Mouse (Mus musculus): ENCODE data around the gene Brap. TPM values are rescaled to one million over a fixed set of nuclear protein-coding genes. Genes with fewer than 3 reads are reported as not detected.
"Not testable (repeated sequence)": the region's sequence is repeated elsewhere in the genome, so short reads cannot be mapped to it uniquely, and the experiment has no call there.

Brap gene
- total RNA-seq, 2 experiments from 2014 or later, result 67.8 to 68.4 TPM

DNA sequence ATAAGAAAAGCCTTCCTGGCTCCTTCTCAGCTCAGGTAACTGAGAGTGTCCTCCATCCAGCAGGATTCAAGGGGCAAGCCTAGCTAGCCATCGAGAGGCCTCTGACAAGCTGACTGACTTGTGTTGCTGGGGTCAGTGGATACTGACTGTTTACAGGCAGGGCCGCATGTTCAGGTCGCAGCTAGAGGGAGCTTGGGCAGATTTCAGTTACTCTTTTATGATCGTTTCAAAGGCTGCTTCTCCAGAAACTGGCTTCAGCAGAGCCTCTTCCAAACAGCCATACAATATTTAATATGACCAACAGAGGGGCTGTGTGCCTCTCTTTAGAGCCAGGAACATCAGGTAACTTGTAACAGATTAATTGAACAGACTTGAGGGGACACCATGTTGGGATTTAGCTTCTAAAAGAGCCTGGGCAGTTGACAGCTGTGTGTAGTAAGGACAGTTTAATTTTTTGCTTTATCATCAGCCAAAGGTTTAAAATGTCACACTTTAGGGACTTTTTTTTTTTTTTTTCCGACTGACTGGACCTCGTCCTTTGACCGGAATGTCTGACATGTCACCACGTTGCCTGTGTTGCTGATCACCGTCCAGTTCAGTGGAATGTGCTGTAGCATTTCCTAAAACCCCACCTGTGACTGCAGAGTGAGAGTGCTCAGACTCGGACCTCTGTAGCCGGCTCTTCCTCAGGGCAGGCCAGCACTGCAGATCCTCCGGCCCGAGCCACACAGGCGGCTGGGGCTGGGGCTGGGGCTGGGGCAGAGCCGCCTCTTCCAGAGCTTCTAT, 25.9 kb downstream of the Brap start:
- DNase-seq (ENCODE audit: low spot score in 2 of 2), result no peak
- peak; percentile 67 for TF ChIP-seq CTCF (conservative IDR thresholded peaks at IDR 0.05)
- peak overlapping the region; percentile 40 for H3K27ac ChIP-seq
- H3K4me3 ChIP-seq, result no peak overlapping the region

DNA sequence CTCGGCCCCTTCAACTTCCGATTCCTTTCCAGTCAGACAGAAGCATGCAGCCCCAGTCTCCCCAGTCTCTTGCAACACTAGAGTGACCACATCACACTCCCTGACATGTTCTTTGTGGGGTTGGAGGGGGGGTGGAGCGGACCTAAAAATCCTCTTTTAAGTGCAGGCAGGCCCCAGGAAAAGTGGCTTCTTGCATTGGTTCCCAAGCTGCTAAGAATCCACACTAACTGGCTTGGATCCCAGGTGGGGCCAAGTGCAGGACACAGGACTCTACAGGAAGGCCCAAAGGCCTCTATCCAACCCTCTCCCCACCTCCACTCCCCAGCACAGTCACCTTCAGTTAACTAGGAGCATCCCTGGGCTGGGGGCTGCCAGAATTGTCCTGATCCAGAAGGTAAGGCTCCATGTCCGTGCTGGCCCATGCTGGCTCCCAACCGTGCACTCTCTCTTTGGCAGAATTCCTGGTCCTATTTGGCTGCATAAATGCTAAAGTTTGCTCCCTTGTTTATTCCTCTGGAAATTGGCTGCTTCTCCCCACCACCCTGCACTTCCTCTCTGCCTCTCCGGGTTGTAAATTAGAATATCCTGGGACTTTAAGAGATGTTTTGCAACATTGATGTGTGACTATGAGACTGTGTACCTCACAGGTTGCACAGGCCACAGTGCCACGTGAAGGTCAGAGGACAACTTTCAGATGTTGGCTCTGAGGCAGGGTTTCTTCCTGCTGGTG, 30.3 kb downstream of the Brap start:
- H3K4me3 ChIP-seq, result no peak overlapping the region
- TF ChIP-seq CTCF (conservative IDR thresholded peaks at IDR 0.05), result no peak
- H3K27ac ChIP-seq, result peak overlapping the region; percentile 59; the same call in 1 of the 2 replicates
- no peak for DNase-seq (ENCODE audit: low spot score in 2 of 2)

DNA sequence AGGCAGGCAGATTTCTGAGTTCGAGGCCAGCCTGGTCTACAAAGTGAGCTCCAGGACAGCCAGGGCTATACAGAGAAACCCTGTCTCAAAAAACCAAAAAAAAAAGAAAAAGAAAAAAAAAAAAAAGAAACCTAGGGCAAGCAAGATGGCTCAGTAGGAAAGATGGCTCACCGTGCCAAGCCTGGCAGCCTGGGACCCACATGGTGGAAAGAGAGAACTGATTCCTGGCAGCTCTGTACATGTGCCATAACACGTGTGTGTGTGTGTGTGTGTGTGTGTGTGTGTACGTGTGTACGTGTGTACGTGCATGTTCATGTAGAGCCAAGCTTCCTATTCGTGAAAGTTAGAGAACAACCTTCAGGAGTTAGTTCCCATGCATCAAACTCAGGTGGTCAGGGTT, 31.1 kb downstream of the Brap start:
- peak overlapping the region; percentile 59; the same call in 1 of the 2 replicates for H3K27ac ChIP-seq
- not testable (repeated sequence) for DNase-seq (ENCODE audit: low spot score in 2 of 2); H3K4me3 ChIP-seq

DNA sequence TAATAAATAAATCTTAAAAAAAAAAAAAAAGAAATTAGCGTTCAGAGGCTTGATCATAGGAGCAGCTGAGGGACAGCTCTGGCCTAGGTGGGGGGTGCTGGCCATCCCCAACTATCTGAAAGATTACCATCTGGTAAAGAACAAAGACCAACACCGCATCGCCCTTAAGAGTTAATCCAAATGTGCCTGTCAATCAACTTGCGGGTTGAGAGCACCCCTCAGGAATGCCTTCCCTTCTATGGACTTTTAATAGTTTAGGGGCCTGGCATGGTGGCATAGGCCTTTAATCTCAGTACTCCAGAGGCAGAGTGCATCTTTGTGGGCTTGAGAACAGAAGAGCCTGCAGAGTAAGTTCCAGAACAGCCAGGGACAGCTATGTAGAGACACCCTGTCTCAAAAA, 32.5 kb downstream of the Brap start:
- Histone ChIP-seq H3K27ac (no peak overlapping the region), H3K4me3 (no peak overlapping the region)
- DNase-seq (ENCODE audit: low spot score in 2 of 2), result no peak
- TF ChIP-seq CTCF (conservative IDR thresholded peaks at IDR 0.05), result no peak

DNA sequence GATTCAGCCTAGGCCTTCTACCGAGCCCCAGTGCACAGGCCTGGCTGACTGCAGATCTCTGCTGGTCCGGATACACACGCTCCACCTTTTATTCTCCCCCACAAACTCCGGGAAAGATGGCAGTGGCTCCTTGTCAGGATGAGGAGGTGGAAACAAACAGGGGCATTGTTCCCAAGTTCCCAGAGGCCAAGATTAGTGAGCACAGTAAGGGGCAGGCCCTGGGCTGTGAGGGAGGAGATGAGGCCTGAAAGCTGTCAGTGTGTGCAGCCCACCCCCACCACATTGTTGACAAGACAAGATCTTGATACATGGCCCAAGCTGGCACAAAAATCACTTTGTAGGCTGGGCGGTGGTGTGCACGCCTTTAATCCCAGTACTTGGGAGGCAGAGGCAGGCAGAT, 36.4 kb downstream of the Brap start:
- Histone ChIP-seq H3K27ac (no peak overlapping the region), H3K4me3 (no peak overlapping the region)
- DNase-seq (ENCODE audit: low spot score in 2 of 2), result no peak
- no peak for TF ChIP-seq CTCF (conservative IDR thresholded peaks at IDR 0.05)

DNA sequence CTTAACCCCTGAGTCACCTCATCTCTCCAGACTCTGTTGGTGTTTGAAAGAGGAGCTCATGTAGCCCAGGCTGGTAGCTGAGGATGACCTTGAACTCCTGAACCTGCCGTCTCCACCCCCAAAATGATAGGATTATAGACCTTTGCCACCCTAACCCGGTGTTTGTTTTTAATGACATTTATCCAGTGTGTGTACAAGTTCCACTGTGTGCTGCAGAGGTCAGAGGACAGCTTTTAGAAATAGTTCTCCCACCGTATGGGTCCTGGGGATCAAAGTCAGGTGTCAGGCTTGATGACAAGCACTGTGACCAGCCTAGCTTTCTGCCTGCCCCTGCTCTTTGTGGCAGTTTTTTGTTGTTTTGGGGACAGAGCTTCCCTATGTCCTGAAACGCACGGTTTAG, 39.5 kb downstream of the Brap start:
- DNase-seq (ENCODE audit: low spot score in 2 of 2), result no peak
- H3K27ac ChIP-seq, result no peak overlapping the region
- no peak for TF ChIP-seq CTCF (conservative IDR thresholded peaks at IDR 0.05)
- H3K4me3 ChIP-seq, result no peak overlapping the region

DNA sequence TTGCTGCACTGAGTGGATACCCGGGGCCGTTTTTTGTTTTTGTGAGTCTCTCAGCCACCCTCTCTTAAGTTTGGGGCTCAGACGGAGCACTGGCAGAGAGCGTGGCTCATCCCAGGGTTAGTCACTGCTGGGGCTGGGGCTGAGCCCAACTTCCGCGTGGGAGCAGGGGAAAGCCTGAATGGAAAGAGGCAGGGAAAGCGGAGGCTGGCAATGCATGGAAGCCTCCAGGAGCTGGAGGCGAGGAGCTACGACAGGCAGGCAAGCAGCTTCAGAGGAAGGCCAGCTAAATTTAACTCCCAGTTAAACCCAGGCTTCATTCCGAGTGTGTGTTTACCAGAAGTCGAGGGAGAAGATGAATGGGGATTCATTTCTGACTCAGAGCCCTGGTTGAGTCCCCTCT, 40.1 kb downstream of the Brap start:
- Histone ChIP-seq H3K4me3 (peak overlapping the region; percentile 24; the same call in 1 of the 2 replicates), H3K27ac (peak overlapping the region; percentile 4; the same call in 1 of the 2 replicates)
- peak; percentile 31 to 81 for DNase-seq (ENCODE audit: low spot score in 2 of 2)
- no peak for TF ChIP-seq CTCF (conservative IDR thresholded peaks at IDR 0.05)

DNA sequence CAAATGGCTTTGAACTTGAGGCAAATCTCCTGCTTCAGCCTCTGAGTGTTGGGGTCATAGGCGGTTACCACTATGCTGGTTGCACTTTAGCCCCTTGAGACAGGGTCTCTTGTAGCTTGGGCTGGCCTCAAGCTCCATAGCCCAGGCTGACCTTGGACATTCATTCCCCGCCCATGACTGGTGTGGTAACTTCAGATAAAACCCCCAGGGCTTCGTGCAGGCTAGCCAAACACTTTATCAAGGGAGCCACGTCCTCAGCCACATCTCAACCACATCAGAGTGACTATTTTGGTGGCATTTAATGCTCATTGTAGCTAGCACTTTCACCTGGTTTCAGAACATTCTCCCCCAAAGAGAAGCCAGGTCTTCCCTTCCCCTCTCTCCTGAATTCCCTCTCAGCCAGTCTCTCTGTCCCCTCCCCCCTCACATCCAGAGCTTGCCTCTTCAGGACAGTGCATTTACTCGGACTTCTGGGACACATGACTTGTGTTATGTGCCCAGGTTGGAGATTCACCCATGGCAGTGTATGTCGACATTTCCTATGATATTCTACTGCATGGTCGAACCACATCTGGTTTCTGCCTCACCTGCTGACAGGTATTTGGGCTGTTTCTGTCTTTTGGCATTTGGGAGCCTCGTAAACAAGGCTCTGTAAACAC, 40.9 kb downstream of the Brap start:
- no peak overlapping the region for H3K27ac ChIP-seq
- TF ChIP-seq CTCF (conservative IDR thresholded peaks at IDR 0.05), result no peak
- H3K4me3 ChIP-seq, result no peak overlapping the region
- DNase-seq (ENCODE audit: low spot score in 2 of 2), result no peak

DNA sequence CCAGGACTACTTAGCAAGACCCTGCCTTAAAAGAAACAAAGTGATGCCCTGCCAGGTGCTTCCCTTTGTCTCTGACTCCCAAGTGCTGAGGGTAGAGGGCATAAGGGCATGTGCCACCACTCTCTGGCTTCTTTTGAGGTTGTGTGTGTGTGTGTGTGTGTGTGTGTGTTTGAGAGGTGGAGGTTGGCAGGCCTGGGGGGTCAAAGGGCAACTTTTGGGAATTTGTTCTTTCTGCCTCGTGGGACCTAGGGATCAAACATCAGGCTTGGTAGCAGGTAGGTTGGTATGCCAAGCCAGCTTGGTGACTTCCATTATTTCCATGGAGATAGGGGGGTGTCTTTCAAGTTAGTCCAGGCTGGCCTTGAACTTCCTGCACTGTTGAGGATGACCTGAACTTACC, 43.0 kb downstream of the Brap start:
- no peak for DNase-seq (ENCODE audit: low spot score in 2 of 2)
- no peak for TF ChIP-seq CTCF (conservative IDR thresholded peaks at IDR 0.05)
- no peak overlapping the region for H3K27ac ChIP-seq

DNA sequence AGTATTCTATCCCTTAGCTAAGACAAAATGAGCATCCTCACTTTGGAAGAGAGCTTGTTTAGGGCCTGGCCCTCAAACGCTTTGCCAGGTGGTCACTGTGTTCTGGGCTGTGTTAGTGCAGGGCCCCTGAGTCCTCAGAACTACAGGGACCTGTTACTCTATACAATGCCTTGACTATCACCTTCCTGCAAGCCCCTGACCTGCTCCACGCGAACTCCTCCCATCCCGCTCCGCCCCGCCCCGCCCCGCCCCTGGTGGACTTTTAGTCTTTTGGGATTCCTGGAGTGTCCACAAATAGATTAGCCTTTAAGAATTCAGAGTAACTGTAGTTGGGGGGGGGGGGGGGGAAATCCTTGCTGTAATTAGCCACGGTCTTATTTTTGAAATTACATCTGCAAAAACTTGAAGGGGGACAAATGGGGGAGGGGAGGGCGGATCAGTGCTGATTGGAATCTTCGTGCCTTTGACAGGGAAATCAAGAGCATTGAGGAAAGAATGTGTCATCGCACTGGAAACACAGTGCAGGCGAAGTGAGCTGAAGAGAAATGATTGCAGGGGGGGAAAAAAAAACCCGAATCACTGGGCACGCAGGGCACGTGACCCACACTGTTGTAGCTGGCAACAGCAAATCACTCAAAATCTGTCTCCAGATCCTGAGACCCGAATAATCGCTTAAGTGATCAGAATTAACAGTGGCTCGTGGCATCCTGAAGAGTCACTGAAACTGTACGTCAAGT, 44.3 kb downstream of the Brap start:
- H3K27ac ChIP-seq, result no peak overlapping the region
- DNase-seq (ENCODE audit: low spot score in 2 of 2), result no peak
- no peak for TF ChIP-seq CTCF (conservative IDR thresholded peaks at IDR 0.05)
- peak overlapping the region; percentile 39 for H3K4me3 ChIP-seq

More for the DNA sequence above, 43.0 kb downstream of the Brap start:
- H3K4me3 ChIP-seq, result no peak overlapping the region

DNA sequence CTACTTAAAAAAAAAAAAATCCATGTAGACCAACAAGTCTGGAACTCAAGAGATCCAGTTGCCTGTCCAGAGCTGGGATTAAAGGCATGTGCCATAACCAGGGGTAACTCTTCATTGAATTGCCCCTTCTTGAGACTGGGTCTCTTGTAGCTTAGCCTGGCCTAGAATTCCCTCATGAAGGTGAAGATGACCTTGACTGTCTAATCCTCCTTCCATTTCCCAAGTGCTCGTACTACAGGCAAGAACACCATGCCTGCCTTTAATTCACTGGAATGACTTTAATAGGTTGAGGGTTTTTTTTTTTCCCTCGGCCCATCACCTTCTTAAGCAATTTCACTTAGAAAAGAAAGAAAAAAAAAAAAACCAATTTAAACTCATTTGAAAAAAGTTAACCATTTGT, 50.0 kb downstream of the Brap start:
- TF ChIP-seq CTCF (conservative IDR thresholded peaks at IDR 0.05), result no peak
- DNase-seq (ENCODE audit: low spot score in 2 of 2), result no peak
- Histone ChIP-seq H3K4me3 (peak overlapping the region; percentile 86), H3K27ac (peak overlapping the region; percentile 97; the same call in 1 of the 2 replicates)

DNA sequence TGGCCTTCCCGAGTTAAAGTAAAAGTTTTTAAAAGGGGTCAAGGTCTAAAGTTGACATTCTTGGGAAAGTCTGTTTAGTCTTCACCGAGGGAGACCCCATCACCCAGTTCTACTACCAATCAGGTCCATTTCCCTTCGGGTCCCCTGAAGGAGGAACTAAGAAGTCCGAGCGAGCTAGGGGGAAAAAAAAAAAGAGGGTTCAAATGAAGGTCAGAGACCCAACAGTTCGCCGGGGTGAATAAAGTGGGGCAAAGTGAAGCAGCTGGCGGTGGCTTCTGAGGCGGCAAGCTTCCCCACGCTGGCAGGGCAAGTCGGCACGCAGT, 50.4 kb downstream of the Brap start:
- TF ChIP-seq CTCF (conservative IDR thresholded peaks at IDR 0.05), result no peak
- DNase-seq (ENCODE audit: low spot score in 2 of 2), result no peak
- Histone ChIP-seq H3K27ac (peak overlapping the region; percentile 97), H3K4me3 (peak overlapping the region; percentile 86)
